Mouse (Mus musculus) midbrain, embryonic 14.5 days (tissue): ENCODE data around the gene Jpt1. TPM values are rescaled to one million over a fixed set of nuclear protein-coding genes. Genes with fewer than 3 reads are reported as not detected.
"Not testable (repeated sequence)": the region's sequence is repeated elsewhere in the genome, so short reads cannot be mapped to it uniquely, and the experiment has no call there.

Source experiments
- ATAC-seq: fragments of 200-750 bp; cut with Nextera tagmentation; 2 replicates; pipeline ENCODE4 v1.8.0; 2017; ENCODE audit warnings: moderate number of reproducible peaks, moderate library complexity; ENCODE audit not compliant: low FRiP score, low TSS enrichment
- DNase-seq: peaks from one replicate; pipeline ENCODE4 v3.0.0-alpha.2; 2015
- H3K27ac ChIP-seq: fragments of 300-500 bp; sonication (generic); replicated peaks from 2 replicates; pipeline ENCODE4 v1.5.1; 2014; ENCODE audit warnings: mild to moderate bottlenecking, low read depth, low read length, moderate library complexity
- H3K27me3 ChIP-seq: fragments of 300-500 bp; sonication (generic); 2 replicates; pipeline ENCODE4 v1.6.1; 2014; ENCODE audit warnings: low read length, control low read depth, mixed read lengths; ENCODE audit not compliant: control insufficient read depth, insufficient read depth
- H3K36me3 ChIP-seq: fragments of 300-500 bp; sonication (generic); 2 replicates; pipeline ENCODE4 v1.6.1; 2014; ENCODE audit warnings: low read length, control low read depth; ENCODE audit not compliant: control insufficient read depth, insufficient read depth
- H3K4me1 ChIP-seq: fragments of 300-500 bp; sonication (generic); 2 replicates; pipeline ENCODE4 v1.6.1; 2014; ENCODE audit warnings: mild to moderate bottlenecking, antibody characterized with exemption, low read length, control low read depth; ENCODE audit not compliant: control insufficient read depth, insufficient read depth
- H3K4me2 ChIP-seq: fragments of 300-500 bp; sonication (generic); 2 replicates; pipeline ENCODE4 v1.6.1; 2014; ENCODE audit warnings: mild to moderate bottlenecking, low read length, moderate library complexity
- H3K4me3 ChIP-seq: fragments of 300-500 bp; sonication (generic); replicated peaks from 2 replicates; pipeline ENCODE4 v1.5.1; 2014; ENCODE audit warnings: low read depth, low read length
- H3K9ac ChIP-seq: fragments of 300-500 bp; sonication (generic); replicated peaks from 2 replicates; pipeline ENCODE4 v1.6.1; 2014; ENCODE audit warnings: mild to moderate bottlenecking, low read length, moderate library complexity
- H3K9me3 ChIP-seq: fragments of 300-500 bp; sonication (generic); 2 replicates; pipeline ENCODE4 v1.6.1; 2016; ENCODE audit warnings: low read length, control low read depth, mixed read lengths; ENCODE audit not compliant: control insufficient read depth
- WGBS: fragments of 180-500 bp; shearing (Covaris S2); extraction: QIAGEN DNeasy Blood & Tissue Kit; methylation state at CpG from one replicate; pipeline ENCODE4 v1.1.7; 2014; 5-methylcytosine and 5-hydroxymethylcytosine counted together
- polyA plus RNA-seq: library from polyadenylated mRNA; unstranded; fragments of >200 nt; fragmentation: Nextera tagmentation; extraction: Ambion mirVana; gene quantifications from 2 replicates; pipeline ENCODE4 v1.2.1, GENCODE M21; 2014

Gene Jpt1
- polyA plus RNA-seq, 1 experiment from 2014 or later: 1,631 TPM

DNA sequence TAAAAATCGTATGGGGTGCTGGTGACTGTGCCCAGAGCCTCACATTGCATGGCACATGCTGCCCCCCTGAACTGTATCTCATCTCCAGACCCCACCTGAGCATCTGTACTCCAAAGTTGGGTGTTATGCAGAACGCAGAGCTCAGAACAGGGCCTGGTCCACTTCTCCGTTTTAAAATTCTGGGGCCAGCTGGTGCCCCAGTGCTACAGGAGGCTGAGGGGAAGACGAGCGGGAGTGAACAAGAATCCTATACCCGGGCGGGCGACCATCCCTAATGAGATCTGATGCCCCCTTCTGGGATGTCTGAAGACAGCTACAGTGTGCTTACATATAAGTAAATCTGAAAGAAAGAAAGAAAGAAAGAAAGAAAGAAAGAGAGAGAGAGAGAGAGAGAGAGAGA, 53.2 kb downstream of the Jpt1 start:
- H3K4me3 ChIP-seq: no peak overlapping the region
- H3K4me1 ChIP-seq: no peaks in the 10 kb centered on the region
- no peaks in the 10 kb centered on the region for H3K36me3 ChIP-seq
- no peaks in the 10 kb centered on the region for H3K27me3 ChIP-seq
- H3K4me2 ChIP-seq: no peak overlapping the region
- DNase-seq: no peak
- ATAC-seq: no peak
- H3K9ac ChIP-seq: no peak overlapping the region
- WGBS: 18% methylated on average over 8 of the region's 8 CpGs
- no peak overlapping the region for H3K27ac ChIP-seq
- no peaks in the 10 kb centered on the region for H3K9me3 ChIP-seq

DNA sequence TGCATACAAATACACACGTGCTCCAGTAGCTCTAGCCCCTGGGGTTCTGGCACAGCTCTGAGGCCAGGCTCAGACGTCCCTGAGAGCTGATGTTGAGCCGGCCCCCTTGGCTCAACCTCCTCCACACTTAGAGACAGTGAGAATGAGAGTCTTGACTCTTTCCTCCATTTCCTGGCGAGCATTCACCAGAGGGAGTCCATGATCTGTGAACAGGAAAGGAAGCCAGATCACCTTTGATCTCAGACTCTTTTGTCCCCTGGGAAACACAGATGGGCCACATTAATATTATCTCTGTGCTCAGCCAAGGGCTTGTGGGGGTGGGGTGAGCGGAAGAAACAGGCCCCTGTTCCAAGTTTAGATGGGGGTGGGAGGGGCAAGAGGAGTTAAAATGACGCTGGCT, 56.8 kb downstream of the Jpt1 start:
- WGBS: 42% methylated on average over 6 of the region's 6 CpGs
- DNase-seq: no peak
- H3K36me3 ChIP-seq: no peaks in the 10 kb centered on the region
- H3K9ac ChIP-seq: no peak overlapping the region
- H3K4me2 ChIP-seq: no peak overlapping the region
- no peak overlapping the region for H3K4me3 ChIP-seq
- no peaks in the 10 kb centered on the region for H3K9me3 ChIP-seq
- H3K4me1 ChIP-seq: no peaks in the 10 kb centered on the region
- no peak overlapping the region for H3K27ac ChIP-seq
- H3K27me3 ChIP-seq: no peaks in the 10 kb centered on the region
- no peak for ATAC-seq

DNA sequence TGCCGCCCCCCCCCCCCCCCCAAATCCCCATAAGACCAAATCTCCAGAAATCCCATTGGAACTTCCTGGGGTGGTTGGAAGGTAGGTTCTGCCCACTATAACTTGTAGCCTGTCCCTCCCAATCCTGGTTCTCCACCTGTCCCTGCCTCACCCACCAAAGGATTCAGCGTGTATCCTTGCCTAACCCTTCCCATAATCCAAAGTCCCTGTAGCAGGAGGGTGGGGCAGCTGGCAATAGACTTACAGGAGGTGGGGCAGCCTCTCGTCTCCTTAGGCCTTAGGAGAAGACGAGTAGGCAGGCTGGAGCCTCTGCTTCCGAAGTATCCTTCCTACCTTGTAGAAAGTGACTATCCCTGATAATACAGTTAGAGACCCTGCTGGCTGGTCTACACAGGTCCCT, 58.0 kb downstream of the Jpt1 start:
- H3K27me3 ChIP-seq: no peaks in the 10 kb centered on the region
- H3K4me2 ChIP-seq: no peak overlapping the region
- no peak overlapping the region for H3K27ac ChIP-seq
- ATAC-seq (no peak), DNase-seq (no peak)
- H3K9ac ChIP-seq: no peak overlapping the region
- H3K36me3 ChIP-seq: no peaks in the 10 kb centered on the region
- 86% methylated on average over 5 of the region's 5 CpGs for WGBS
- no peaks in the 10 kb centered on the region for H3K4me1 ChIP-seq
- no peak overlapping the region for H3K4me3 ChIP-seq
- no peaks in the 10 kb centered on the region for H3K9me3 ChIP-seq

DNA sequence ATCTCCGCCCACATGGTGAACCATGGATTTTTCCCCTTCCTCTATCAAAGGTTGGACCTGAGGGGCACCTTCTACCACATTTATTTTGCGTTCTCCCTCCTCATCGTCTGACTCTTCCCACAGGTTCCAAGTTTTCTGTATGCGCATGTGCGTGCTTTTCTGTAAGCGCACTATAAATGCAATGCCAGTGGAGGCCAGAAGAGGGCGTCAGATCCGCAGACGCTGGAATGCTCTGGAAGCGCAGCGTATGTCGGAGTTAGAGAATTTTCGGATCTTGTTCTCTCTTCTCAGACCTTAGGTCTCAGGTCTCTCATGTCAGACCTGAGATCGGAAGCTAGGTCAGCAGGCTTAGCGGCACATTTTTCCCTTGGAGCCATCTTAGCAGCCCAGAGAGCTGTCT, 58.6 kb downstream of the Jpt1 start:
- Histone ChIP-seq H3K27me3 (no peaks in the 10 kb centered on the region), H3K4me2 (no peak overlapping the region), H3K27ac (no peak overlapping the region), H3K4me3 (no peak overlapping the region), H3K9me3 (no peaks in the 10 kb centered on the region), H3K4me1 (no peaks in the 10 kb centered on the region), H3K9ac (no peak overlapping the region), H3K36me3 (no peaks in the 10 kb centered on the region)
- no peak for ATAC-seq
- 86% methylated on average over 15 of the region's 15 CpGs for WGBS
- DNase-seq: no peak

DNA sequence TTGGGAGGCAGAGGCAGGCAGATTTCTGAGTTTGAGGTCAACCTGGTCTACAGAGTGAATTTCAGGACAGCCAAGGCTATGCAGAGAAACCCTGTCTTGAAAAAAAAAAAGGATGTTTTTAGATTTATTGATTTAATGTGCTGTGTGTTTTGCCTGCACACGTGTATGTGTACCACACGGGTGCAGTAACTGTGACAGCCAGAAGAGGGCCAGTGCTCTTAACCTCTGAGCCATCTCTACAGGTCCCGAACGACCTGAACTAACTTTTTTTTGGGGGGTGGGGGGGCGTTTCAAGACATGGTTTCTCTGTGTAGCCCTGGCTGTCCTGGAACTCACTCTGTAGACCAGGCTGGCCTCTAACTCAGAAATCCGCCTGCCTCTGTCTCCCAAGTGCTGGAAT, 59.4 kb downstream of the Jpt1 start:
- H3K4me1 ChIP-seq, H3K4me3 ChIP-seq, H3K4me2 ChIP-seq, H3K27me3 ChIP-seq, ATAC-seq, H3K27ac ChIP-seq, DNase-seq, H3K9ac ChIP-seq, H3K9me3 ChIP-seq, H3K36me3 ChIP-seq: not testable (repeated sequence)
- 89% methylated on average over 6 of the region's 6 CpGs for WGBS

DNA sequence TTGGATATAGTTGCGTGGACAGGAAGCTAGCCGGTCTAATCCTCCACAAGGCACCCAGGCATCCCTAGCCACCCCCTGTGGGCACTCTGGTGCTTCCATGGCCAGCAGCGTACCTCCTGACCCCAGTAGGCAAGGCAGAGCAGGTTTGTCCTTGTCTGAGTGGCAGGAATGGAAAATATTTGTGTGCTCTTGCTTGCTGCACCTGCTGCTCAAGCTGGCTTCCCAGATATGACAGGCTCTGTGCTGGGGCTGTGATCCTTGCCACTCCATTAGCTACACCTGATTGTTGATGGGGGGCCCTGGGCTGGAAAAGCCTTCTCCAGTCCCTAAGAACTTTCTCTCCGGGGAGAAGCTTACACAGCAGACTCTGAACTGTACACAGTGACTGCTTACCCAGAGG, 60.9 kb downstream of the Jpt1 start:
- Histone ChIP-seq H3K36me3 (no peaks in the 10 kb centered on the region), H3K4me3 (no peak overlapping the region), H3K27me3 (no peaks in the 10 kb centered on the region), H3K9ac (no peak overlapping the region), H3K9me3 (no peaks in the 10 kb centered on the region), H3K4me2 (no peak overlapping the region), H3K4me1 (no peaks in the 10 kb centered on the region), H3K27ac (no peak overlapping the region)
- ATAC-seq: no peak
- no peak for DNase-seq
- 76% methylated on average over 4 of the region's 4 CpGs for WGBS

DNA sequence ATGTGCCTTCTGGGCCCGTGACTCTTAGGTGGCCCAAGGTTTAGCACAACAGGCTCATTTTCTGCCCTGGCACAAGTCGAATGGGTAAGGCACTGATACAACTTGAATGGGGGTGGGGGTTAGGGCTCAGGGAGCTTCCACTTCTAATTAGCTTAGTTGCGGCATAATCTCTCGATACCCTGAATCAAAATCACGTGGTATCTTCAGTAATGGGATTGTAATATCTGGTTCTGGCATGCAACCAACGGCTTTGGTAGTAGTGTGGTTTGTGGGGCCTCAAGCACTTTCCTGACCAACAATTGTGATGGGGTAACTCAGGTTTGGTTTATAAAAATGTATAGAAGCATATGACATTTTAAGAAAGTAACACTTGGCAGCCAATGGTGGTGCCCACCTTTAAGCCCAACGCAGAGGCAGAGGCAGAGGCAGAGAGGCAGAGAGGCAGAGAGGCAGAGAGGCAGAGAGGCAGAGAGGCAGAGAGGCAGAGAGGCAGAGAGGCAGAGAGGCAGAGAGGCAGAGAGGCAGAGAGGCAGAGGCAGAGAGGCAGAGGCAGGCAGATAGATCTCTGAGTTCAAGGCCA, 61.8 kb downstream of the Jpt1 start:
- DNase-seq (no peak), ATAC-seq (no peak)
- H3K36me3 ChIP-seq: no peaks in the 10 kb centered on the region
- H3K4me1 ChIP-seq: no peaks in the 10 kb centered on the region
- H3K4me3 ChIP-seq: no peak overlapping the region
- H3K27me3 ChIP-seq: no peaks in the 10 kb centered on the region
- no peak overlapping the region for H3K9ac ChIP-seq
- 74% methylated on average over 7 of the region's 7 CpGs for WGBS
- H3K9me3 ChIP-seq: no peaks in the 10 kb centered on the region
- H3K27ac ChIP-seq: no peak overlapping the region
- H3K4me2 ChIP-seq: no peak overlapping the region

DNA sequence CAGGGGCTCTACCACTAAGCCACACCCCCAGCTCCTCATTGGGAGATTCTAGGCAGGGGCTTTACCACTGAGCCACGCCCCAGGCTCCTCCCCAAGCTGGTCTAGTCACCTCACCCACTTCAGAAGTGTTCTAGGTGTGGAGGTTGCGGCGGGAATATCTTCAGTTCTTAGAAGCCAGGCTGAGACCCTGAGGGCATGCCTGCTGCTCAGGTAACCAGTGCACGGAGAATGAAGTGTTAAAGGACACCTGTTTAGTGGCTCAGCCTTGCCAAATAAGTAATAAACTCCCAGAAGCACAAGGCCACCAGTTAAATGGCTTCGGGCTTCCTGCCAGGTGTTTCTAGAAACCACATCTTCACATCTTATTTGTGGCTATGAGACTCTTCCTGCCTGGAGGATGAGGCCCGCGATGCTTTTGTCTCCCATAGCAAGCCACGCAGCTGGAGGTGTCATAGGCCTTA, 62.4 kb downstream of the Jpt1 start:
- Histone ChIP-seq H3K9ac (no peak overlapping the region), H3K27ac (no peak overlapping the region), H3K4me3 (no peak overlapping the region), H3K9me3 (no peaks in the 10 kb centered on the region), H3K27me3 (no peaks in the 10 kb centered on the region), H3K4me1 (no peaks in the 10 kb centered on the region), H3K36me3 (no peaks in the 10 kb centered on the region), H3K4me2 (no peak overlapping the region)
- ATAC-seq (no peak), DNase-seq (no peak)
- WGBS: 89% methylated on average over 8 of the region's 8 CpGs

DNA sequence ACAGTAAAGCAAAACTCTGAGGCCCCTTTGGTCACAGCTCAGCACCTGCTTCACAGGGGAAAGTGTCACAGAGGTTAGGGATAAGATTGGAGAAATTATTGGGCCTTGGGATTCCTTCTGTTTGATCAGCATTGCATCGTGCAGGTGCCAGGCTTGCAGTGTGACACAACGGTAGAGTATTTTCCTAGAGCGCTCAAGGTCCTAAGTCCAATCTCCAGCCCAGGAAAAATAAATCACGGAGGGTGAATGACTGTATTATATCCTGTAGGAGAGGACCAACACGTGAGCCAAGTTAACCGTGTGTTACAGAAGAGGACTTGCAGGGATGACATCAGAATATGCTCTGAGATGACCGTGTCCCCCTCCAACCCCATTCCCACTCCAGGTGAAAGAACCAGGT, 64.0 kb downstream of the Jpt1 start:
- no peaks in the 10 kb centered on the region for H3K4me1 ChIP-seq
- no peaks in the 10 kb centered on the region for H3K9me3 ChIP-seq
- H3K36me3 ChIP-seq: no peaks in the 10 kb centered on the region
- no peak for DNase-seq
- no peak overlapping the region for H3K9ac ChIP-seq
- H3K27me3 ChIP-seq: no peaks in the 10 kb centered on the region
- 91% methylated on average over 7 of the region's 7 CpGs for WGBS
- no peak overlapping the region for H3K4me2 ChIP-seq
- H3K27ac ChIP-seq: no peak overlapping the region
- no peak for ATAC-seq
- H3K4me3 ChIP-seq: no peak overlapping the region
